Mouse (Mus musculus) thymus, adult 2 months (tissue): Measurements from ENCODE around the gene Msn. TPM values are rescaled to one million over a fixed set of nuclear protein-coding genes. Genes with fewer than 3 reads are reported as not detected.
A peak's percentile ranks its signal among the peaks of the same experiment; 100 is the strongest.

Source experiments
- DNase-seq: peaks from one replicate; pipeline ENCODE4 v3.0.0; 2021
- H3K27ac ChIP-seq: fragments of 200-500 bp; 2 replicates; pipeline ENCODE4 v1.5.1; 2012; ENCODE audit warnings: low read length, control low read depth; ENCODE audit not compliant: control insufficient read depth, insufficient read depth
- H3K27me3 ChIP-seq: fragments of 200-500 bp; 2 replicates; pipeline ENCODE4 v1.6.1; 2012; ENCODE audit warnings: mild to moderate bottlenecking, low read length, moderate library complexity, mixed read lengths; ENCODE audit not compliant: control insufficient read depth, insufficient read depth
- H3K36me3 ChIP-seq: fragments of 200-500 bp; 2 replicates; pipeline ENCODE4 v1.6.1; 2012; ENCODE audit warnings: mild to moderate bottlenecking, low read length, moderate library complexity; ENCODE audit not compliant: control insufficient read depth, insufficient read depth
- H3K4me1 ChIP-seq: fragments of 200-500 bp; replicated peaks from 2 replicates; pipeline ENCODE4 v1.6.1; 2012; ENCODE audit warnings: low read length; ENCODE audit not compliant: control insufficient read depth, insufficient read depth
- H3K4me3 ChIP-seq: fragments of 200-500 bp; 2 replicates; pipeline ENCODE4 v1.5.1; 2012; ENCODE audit warnings: mild to moderate bottlenecking, low read length, control low read depth, moderate library complexity; ENCODE audit not compliant: control insufficient read depth, insufficient read depth
- CTCF ChIP-seq: fragments of 200-500 bp; IDR thresholded peaks from 2 replicates; pipeline ENCODE4 v1.5.1; 2012; ENCODE audit warnings: mild to moderate bottlenecking, control low read depth, low read length, moderate library complexity, borderline replicate concordance; ENCODE audit not compliant: control insufficient read depth, poor library complexity, insufficient read depth; ENCODE audit errors: extremely low read depth
- POLR2A ChIP-seq: fragments of 200-500 bp; IDR thresholded peaks from 2 replicates; pipeline ENCODE4 v1.6.1; 2012; ENCODE audit warnings: mild to moderate bottlenecking, low read length, control low read depth, moderate library complexity; ENCODE audit not compliant: control insufficient read depth, poor library complexity, insufficient read depth; ENCODE audit errors: extremely low read depth
- WGBS: fragments of 180-500 bp; shearing (Covaris S2); methylation state at CpG from one replicate; pipeline ENCODE4 v1.1.7; 2018; 5-methylcytosine and 5-hydroxymethylcytosine counted together
- polyA plus RNA-seq: library from polyadenylated mRNA; depleted of rRNA; stranded (reverse); fragments of >200 nt; gene quantifications from 2 replicates; pipeline ENCODE4 v1.2.3, GENCODE M21; 2012; rRNA removed

The Msn gene
- polyA plus RNA-seq: 205 and 237 TPM in 2 replicates

GRCm38 (mm10) chrX:96095509-96096499 lies at the start of gene Msn:
Gene Msn, plus strand, starts transcription at chrX:96096042.
- Histone ChIP-seq H3K4me3 (peak within 1 kb of the TSS; percentile 100), H3K4me1 (peaks cover 5% of the 10 kb centered on the region), H3K27ac (peak within 1 kb of the TSS; percentile 94), H3K27me3 (no peaks in the 10 kb centered on the region), H3K36me3 (no peaks in the 10 kb centered on the region)
- 3% methylated on average over 26 of the region's 44 CpGs for WGBS
- peak; percentile 61; the same call in 1 of the 2 replicates for TF ChIP-seq POLR2A
- no peak for TF ChIP-seq CTCF
- peak; percentile 74 for DNase-seq

GRCm38 (mm10) chrX:96052798-96053197 lies 43.0 kb upstream of the Msn start:
- Histone ChIP-seq H3K27ac (no peak overlapping the region), H3K4me3 (no peak overlapping the region), H3K36me3 (no peaks in the 10 kb centered on the region), H3K27me3 (no peaks in the 10 kb centered on the region), H3K4me1 (no peaks in the 10 kb centered on the region)
- DNase-seq: no peak
- no peak for TF ChIP-seq POLR2A
- TF ChIP-seq CTCF: no peak
- WGBS: 100% methylated on average over 1 of the region's 1 CpGs

GRCm38 (mm10) chrX:96077747-96078146 lies 18.1 kb upstream of the Msn start:
- Histone ChIP-seq H3K27ac (no peak overlapping the region), H3K4me3 (no peak overlapping the region), H3K4me1 (no peaks in the 10 kb centered on the region), H3K36me3 (no peaks in the 10 kb centered on the region), H3K27me3 (no peaks in the 10 kb centered on the region)
- DNase-seq: no peak
- TF ChIP-seq POLR2A (no peak), CTCF (no peak)

- TF ChIP-seq POLR2A: no peak
- TF ChIP-seq CTCF: no peak
- WGBS: 90% methylated on average over 2 of the region's 2 CpGs
- no peaks in the 10 kb centered on the region for H3K4me1 ChIP-seq
- no peak overlapping the region for H3K4me3 ChIP-seq
- H3K27ac ChIP-seq: no peak overlapping the region
- no peak for DNase-seq
- no peaks in the 10 kb centered on the region for H3K36me3 ChIP-seq
- no peaks in the 10 kb centered on the region for H3K27me3 ChIP-seq
These were observed 9.6 kb upstream of the Msn start for GRCm38 (mm10) chrX:96086259-96086658.

GRCm38 (mm10) chrX:96096513-96097210 lies 820 bp downstream of the Msn start:
- WGBS: under 1% methylated on average over 15 of the region's 15 CpGs
- TF ChIP-seq CTCF (no peak), POLR2A (no peak)
- DNase-seq: peak; percentile 26

GRCm38 (mm10) chrX:96097491-96097970 lies 1.7 kb downstream of the Msn start:
- H3K27me3 ChIP-seq: no peaks in the 10 kb centered on the region
- DNase-seq: peak; percentile 22
- H3K4me3 ChIP-seq: peak overlapping the region; percentile 13; the same call in 1 of the 2 replicates
- peaks cover 5% of the 10 kb centered on the region for H3K4me1 ChIP-seq
- 6% methylated on average over 5 of the region's 5 CpGs for WGBS
- H3K36me3 ChIP-seq: no peaks in the 10 kb centered on the region
- TF ChIP-seq POLR2A (no peak), CTCF (no peak)
- no peak overlapping the region for H3K27ac ChIP-seq

More at GRCm38 (mm10) chrX:96096513-96097210, 820 bp downstream of the Msn start:
- no peaks in the 10 kb centered on the region for H3K36me3 ChIP-seq
- peaks cover 5% of the 10 kb centered on the region for H3K4me1 ChIP-seq
- H3K4me3 ChIP-seq: peak overlapping the region; percentile 100
- H3K27me3 ChIP-seq: no peaks in the 10 kb centered on the region
- H3K27ac ChIP-seq: peak overlapping the region; percentile 94
